Mouse (Mus musculus) lung, adult 2 months (tissue): ENCODE results near the gene Gm21830.

Source experiments
- CTCF ChIP-seq: fragments of 200-500 bp; IDR thresholded peaks from 2 replicates; pipeline ENCODE4 v1.5.1; 2011; ENCODE audit warnings: mild to moderate bottlenecking, low read length, control low read depth; ENCODE audit not compliant: insufficient read depth
- POLR2A ChIP-seq: fragments of 200-500 bp; IDR thresholded peaks from 2 replicates; pipeline ENCODE4 v1.6.1; 2011; ENCODE audit warnings: low read depth, mild to moderate bottlenecking, control low read depth, low read length, borderline replicate concordance; ENCODE audit errors: extremely low read depth

- TF ChIP-seq POLR2A (no peak), CTCF (no peak)
These were observed 33.2 kb downstream of the Gm21830 start for GRCm38 (mm10) chr2:67446772-67447171.
